Mouse (Mus musculus): ENCODE measurements around the gene Vegfb.

The Vegfb gene

GRCm38 (mm10) chr19:6941372-6942248 lies 45.8 kb downstream of the Vegfb start, which contains the start of gene Bad:
Gene Bad, plus strand, starts transcription at chr19:6941861.
- DNase-seq (ENCODE audit: low spot score), result peak; percentile 94

- DNase-seq (ENCODE audit: low spot score), result no peak
These were observed 46.8 kb downstream of the Vegfb start for GRCm38 (mm10) chr19:6940396-6941351.

GRCm38 (mm10) chr19:6939106-6940002 lies 48.1 kb downstream of the Vegfb start:
- no peak for DNase-seq (ENCODE audit: low spot score)

- DNase-seq (ENCODE audit: low spot score), result no peak
These were observed 49.6 kb downstream of the Vegfb start for GRCm38 (mm10) chr19:6937541-6938465.

GRCm38 (mm10) chr19:6936299-6936698 lies 51.2 kb downstream of the Vegfb start:
- no peak for DNase-seq (ENCODE audit: low spot score)

- no peak for DNase-seq (ENCODE audit: low spot score)
These were observed 53.1 kb downstream of the Vegfb start, which contains the start of gene Kcnk4 for GRCm38 (mm10) chr19:6934195-6934977. Gene Kcnk4, minus strand, starts transcription at chr19:6934515.

- no peak for DNase-seq (ENCODE audit: low spot score)
These were observed 53.8 kb downstream of the Vegfb start for GRCm38 (mm10) chr19:6933436-6934194.

- DNase-seq (ENCODE audit: low spot score), result no peak
These were observed 54.4 kb downstream of the Vegfb start for GRCm38 (mm10) chr19:6933102-6933435.

Data from ovary, postnatal 36 days (tissue).